Mouse (Mus musculus): ENCODE data around the gene Rgs13. TPM values are rescaled to one million over a fixed set of nuclear protein-coding genes. Genes with fewer than 3 reads are reported as not detected.

Rgs13 gene
- polyA plus RNA-seq, 1 experiment from 2014 or later: 4.7 TPM

Other genes with a start within 250 kb of the Rgs13 start
- 83.6 and 90.7 TPM in 2 replicates for gene Rgs2, start 173.2 kb downstream of the Rgs13 start, polyA plus RNA-seq (2014; fragmentation: Nextera tagmentation; extraction: Ambion mirVana)
- not detected in 2 replicates for gene Rgs1, start 71.9 kb upstream of the Rgs13 start, polyA plus RNA-seq (2014; fragmentation: Nextera tagmentation; extraction: Ambion mirVana)

Measured in midbrain, embryonic 11.5 days (tissue).